Mouse (Mus musculus): ENCODE data around the gene Lingo1.

Lingo1 gene

GRCm38 (mm10) chr9:56669605-56670221 is 126.6 kb downstream of the Lingo1 start:
- DNase-seq = peak; percentile 94

- DNase-seq = no peak
Observed at GRCm38 (mm10) chr9:56664136-56664535, 132.1 kb downstream of the Lingo1 start.

- DNase-seq = no peak
Observed at GRCm38 (mm10) chr9:56662946-56663345, 133.3 kb downstream of the Lingo1 start.

GRCm38 (mm10) chr9:56662405-56662804 is 133.9 kb downstream of the Lingo1 start:
- DNase-seq = no peak

- no peak for DNase-seq
Observed at GRCm38 (mm10) chr9:56661217-56661840, 134.9 kb downstream of the Lingo1 start.

DNA sequence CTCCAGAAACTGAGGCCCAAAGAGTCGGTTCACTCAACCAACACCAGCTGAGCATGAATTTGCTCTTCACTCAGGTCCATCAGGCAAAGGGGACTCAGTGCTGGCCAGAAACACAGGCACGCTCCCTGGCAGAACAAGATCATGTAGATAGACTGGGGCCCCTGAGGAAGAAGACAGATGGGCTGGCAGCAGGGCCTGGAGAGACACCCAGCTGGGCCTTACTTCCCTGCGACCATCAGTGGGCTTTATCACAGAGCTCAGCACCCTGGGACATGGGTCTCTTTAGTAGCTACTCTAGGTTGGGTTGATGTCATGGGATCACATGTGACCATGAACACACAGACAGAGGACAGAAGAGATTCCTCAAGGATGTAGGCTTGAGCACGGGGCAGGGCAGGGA is 137.7 kb downstream of the Lingo1 start:
- DNase-seq = no peak

DNA sequence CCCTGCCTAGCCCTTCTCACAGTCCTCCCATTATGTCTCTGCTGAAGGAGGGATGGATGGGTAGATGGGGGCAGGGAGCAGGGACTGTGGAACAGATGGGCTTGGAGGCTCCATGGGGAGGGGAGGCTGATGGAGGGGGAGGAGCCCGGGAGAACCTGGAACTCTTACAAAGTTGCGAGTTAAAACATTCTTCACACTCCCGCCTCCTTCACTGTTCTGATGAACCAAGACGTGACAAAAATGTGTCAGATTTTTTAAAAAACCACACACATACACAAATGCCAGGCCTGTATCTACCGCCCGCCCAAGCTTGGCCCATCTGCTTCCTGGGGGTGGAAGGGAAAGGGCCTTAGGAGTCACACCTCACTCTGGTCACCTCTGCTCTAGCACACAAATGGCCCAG is 138.3 kb downstream of the Lingo1 start:
- no peak for DNase-seq

- DNase-seq = no peak
Observed at GRCm38 (mm10) chr9:56656766-56657542, 139.3 kb downstream of the Lingo1 start.

DNA sequence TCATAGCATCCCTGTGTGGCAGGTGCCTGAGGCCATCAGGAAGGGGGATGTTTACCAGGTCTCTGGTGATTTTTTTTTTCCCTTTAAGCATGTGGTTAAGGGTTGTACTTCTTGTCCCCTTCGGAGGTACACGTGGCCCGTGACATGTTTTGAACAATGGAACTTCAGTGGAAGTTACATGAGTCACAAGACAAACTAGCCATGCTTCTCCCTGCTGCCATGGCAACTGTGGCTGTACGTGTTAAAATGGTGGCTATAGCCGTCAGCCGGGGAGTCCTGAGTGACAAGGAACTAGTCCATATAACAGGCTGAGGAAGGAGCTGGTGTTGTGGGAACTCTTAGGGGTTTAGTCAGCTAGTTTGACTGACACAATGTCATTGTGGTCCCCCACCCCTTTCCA is 141.1 kb downstream of the Lingo1 start:
- no peak for DNase-seq

DNA sequence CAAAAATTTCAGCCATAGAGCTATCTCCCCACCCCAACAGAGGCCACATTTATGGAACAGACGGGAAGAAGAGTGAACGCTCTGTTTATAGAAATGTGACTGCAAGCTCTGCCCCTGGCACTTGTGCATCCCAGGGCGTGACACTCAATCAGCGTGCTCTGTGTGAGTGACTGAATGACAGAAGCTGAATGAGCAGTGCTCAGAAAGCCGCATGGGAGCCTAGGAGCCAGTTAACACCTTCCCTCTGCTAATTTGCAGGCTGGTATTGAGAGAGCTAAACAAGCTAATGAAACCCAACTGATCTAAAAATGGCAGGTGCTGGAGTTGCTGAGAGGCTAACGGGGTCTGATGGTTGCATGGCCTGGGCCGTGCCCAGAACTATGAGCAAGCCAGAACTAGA is 143.7 kb downstream of the Lingo1 start:
- DNase-seq = no peak

GRCm38 (mm10) chr9:56651586-56651985 is 144.7 kb downstream of the Lingo1 start:
- no peak for DNase-seq

DNA sequence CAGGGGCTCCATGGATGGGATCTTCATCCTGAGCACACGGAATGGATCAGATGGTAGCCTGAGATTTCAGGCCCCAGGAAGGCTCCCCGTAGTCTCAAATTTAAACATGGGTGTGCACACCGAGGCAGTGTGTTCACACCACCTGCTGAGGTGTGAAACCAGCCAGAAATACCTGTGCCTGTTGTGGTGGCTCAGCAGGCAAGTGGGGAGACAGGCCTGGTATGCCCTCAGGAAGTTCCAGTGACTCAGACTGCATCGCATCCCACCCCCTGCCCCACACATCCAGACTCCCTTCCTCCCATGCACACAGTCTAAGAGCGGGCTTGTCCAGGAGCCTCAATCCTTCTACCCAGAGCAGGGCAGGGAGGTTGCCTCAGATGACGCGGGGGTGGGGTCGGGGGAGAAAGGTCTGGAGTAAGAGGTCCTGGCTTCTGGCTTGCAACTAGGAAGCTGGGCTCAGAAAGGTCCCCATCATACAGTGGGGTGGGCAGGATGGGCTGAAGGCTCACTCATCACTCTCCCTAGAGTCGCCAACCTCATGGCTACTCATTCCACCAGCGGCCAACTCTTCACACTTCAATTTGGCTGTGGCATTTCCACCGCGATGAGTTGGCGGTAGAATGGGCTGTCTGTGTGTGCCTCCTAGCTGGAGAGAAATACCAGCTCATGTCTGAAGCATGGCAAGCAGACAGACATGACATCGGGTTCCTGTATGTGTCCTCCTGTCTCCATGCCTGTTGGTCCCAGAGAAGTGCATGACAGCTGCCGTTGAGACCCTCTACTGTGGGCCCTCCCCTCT is 149.8 kb downstream of the Lingo1 start:
- DNase-seq = no peak

- DNase-seq = no peak
Observed at GRCm38 (mm10) chr9:56643474-56643873, 152.8 kb downstream of the Lingo1 start.

GRCm38 (mm10) chr9:56638226-56638905 is 157.9 kb downstream of the Lingo1 start:
- DNase-seq = peak; percentile 86

- peak; percentile 93 for DNase-seq
Observed at GRCm38 (mm10) chr9:56637403-56637857, 158.8 kb downstream of the Lingo1 start.

- no peak for DNase-seq
Observed at GRCm38 (mm10) chr9:56636766-56637402, 159.4 kb downstream of the Lingo1 start.

DNA sequence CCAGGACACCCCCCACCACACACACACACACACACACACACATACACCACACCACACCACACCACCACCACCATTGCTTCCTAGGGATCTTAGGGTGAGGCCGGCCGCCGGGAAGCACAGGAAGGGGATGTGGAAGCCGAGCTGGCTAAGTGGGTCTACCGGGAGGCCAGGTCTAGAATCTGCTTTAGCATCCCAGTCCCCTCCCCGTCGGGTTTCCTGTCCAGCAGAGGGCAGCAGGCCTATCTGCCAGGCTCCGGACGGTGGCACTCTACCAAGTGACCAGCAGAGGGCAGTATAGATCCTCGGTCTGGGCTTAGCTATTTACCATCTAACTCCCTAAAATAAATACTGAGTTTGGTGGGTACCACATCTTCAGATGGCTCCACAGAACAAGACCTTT is 160.1 kb downstream of the Lingo1 start:
- DNase-seq = peak; percentile 98

GRCm38 (mm10) chr9:56635498-56636121 is 160.7 kb downstream of the Lingo1 start:
- peak; percentile 95 for DNase-seq

- DNase-seq = peak; percentile 95
Observed at GRCm38 (mm10) chr9:56635121-56635497, 161.2 kb downstream of the Lingo1 start.

DNA sequence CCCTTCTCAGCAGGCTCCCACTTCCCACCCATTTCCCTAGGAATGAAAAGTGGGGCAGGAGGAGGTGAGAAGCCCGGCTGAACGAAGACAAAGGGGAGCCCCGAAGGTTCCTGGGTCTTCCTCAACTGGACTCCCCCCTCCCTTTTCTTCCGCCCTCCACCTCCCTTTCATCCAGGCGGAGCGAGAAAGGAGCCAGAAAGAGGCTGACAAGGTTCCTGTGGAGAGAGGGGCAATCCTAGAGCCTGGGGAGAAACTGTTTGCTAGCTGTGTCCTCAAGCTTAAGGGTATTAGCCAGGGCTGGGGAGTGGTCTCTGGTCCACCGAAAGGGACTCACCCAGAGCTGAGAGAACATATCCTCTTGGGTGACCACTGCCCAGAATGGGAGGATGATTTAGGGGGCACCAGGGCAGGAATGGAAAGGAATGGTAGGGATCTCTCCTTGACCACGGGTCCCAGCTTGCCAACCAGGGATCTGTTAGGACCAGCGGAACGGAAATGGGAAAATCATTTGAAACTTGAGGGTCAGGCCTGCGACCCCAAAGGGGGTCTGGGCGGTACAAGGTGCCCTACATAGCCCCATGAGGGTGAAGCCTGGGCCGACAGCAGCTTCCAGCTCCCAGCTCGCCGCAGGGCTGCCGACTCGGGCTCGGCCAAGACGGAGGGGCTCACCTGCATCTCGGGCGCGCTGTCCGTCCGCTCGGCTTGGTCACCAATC is 161.7 kb downstream of the Lingo1 start:
- peak; percentile 93 for DNase-seq
